Mouse (Mus musculus) testis, adult 2 months (tissue): ENCODE measurements around the gene Fbxo47. TPM values are rescaled to one million over a fixed set of nuclear protein-coding genes. Genes with fewer than 3 reads are reported as not detected.
A peak's percentile ranks its signal among the peaks of the same experiment; 100 is the strongest.

Source experiments
- H3K27ac ChIP-seq: fragments of 200-500 bp; 2 replicates; pipeline ENCODE4 v1.5.1; 2012; ENCODE audit warnings: low read depth, low read length; ENCODE audit not compliant: control insufficient read depth, insufficient read depth
- H3K27me3 ChIP-seq: fragments of 200-500 bp; 2 replicates; pipeline ENCODE4 v1.6.1; 2012; ENCODE audit warnings: mild to moderate bottlenecking, low read length, moderate library complexity; ENCODE audit not compliant: control insufficient read depth, insufficient read depth
- H3K36me3 ChIP-seq: fragments of 200-500 bp; 2 replicates; pipeline ENCODE4 v1.6.1; 2012; ENCODE audit warnings: mild to moderate bottlenecking, low read length; ENCODE audit not compliant: control insufficient read depth, insufficient read depth
- H3K4me1 ChIP-seq: fragments of 200-500 bp; 2 replicates; pipeline ENCODE4 v1.6.1; 2012; ENCODE audit warnings: low read length; ENCODE audit not compliant: control insufficient read depth, insufficient read depth
- H3K4me3 ChIP-seq: fragments of 200-500 bp; 2 replicates; pipeline ENCODE4 v1.5.1; 2012; ENCODE audit warnings: low read depth, mild to moderate bottlenecking, low read length, moderate library complexity, mixed read lengths; ENCODE audit not compliant: control insufficient read depth
- CTCF ChIP-seq: fragments of 200-500 bp; IDR thresholded peaks from 2 replicates; pipeline ENCODE4 v1.5.1; 2012; ENCODE audit warnings: low read depth, mild to moderate bottlenecking, inconsistent platforms, low read length, moderate library complexity; ENCODE audit not compliant: control insufficient read depth, insufficient read depth, insufficient replicate concordance
- POLR2A ChIP-seq: fragments of 200-500 bp; IDR thresholded peaks from 2 replicates; pipeline ENCODE4 v1.6.1; 2012; ENCODE audit warnings: low read depth, mild to moderate bottlenecking, inconsistent platforms, low read length, moderate library complexity; ENCODE audit not compliant: control insufficient read depth
- polyA plus RNA-seq: library from polyadenylated mRNA; depleted of rRNA; stranded (reverse); fragments of >200 nt; gene quantifications from 2 replicates; pipeline ENCODE4 v1.2.3, GENCODE M21; 2012

Fbxo47 gene
- polyA plus RNA-seq, 1 experiment, result 25.8 TPM

DNA sequence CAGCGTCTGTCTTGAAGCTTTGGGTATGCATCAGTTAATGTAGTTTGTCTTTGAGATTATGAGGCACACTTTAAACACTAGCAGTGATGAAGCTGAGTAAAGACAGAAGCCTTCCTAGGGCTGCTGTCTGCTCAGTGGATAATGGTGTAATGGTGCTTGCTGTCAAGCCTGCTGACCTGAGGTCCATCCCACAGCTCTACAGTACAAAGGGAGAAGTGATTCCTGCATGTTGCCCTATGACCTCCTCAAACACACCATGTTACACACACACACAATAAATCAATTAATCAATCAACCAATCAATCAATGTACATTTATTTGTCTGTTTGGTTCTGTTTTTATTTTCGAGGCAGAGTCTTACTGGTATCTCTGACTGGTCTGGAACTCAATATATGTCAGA is 21.8 kb downstream of the Fbxo47 start:
- no peaks in the 10 kb centered on the region for H3K4me1 ChIP-seq
- no peaks in the 10 kb centered on the region for H3K27me3 ChIP-seq
- H3K36me3 ChIP-seq, result no peaks in the 10 kb centered on the region; the same call in 1 of the 2 replicates
- no peak for TF ChIP-seq CTCF
- TF ChIP-seq POLR2A, result no peak
- no peak overlapping the region for H3K27ac ChIP-seq
- no peak overlapping the region for H3K4me3 ChIP-seq

DNA sequence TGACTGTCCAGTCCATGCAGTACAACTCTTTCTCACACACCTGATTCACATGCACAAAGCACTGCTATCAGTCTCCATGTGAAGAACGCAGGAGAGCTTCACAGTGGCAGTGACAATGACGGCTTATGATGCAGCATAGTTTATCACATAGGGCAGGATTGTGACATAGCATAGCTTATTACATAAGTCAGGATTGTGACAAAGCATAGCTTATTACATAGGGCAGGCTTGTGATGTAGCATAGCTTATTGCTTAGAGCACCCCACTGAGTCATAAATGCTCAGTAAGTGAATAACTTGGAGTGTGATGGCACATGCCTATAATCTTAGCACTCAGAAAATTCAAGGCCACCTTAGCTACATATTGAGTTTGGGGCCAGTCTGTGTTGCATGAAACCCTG is 28.5 kb downstream of the Fbxo47 start:
- Histone ChIP-seq H3K4me3 (peak overlapping the region; percentile 70), H3K4me1 (no peaks in the 10 kb centered on the region), H3K36me3 (no peaks in the 10 kb centered on the region), H3K27me3 (no peaks in the 10 kb centered on the region), H3K27ac (no peak overlapping the region)
- TF ChIP-seq POLR2A (no peak), CTCF (no peak)

DNA sequence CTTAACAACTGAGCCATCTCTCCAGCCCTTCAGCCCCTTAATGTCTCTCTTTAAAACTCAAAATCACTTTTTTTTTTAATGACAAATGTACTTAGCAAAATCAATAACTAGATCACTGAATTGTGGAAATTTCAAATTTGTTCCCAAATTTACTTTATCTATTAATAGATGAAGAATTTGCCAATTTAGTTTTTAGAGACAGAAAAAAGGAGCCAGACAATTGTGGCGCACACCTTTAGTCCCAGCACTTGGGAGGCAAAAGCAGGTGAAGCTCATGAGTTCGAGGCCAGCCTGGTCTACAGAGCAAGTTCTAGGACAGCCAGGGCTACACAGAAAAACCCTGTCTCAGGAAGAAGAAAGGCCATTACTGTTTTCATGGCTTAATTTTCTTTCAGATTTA is 32.4 kb downstream of the Fbxo47 start:
- H3K4me3 ChIP-seq, result no peak overlapping the region
- no peak overlapping the region for H3K27ac ChIP-seq
- H3K27me3 ChIP-seq, result no peaks in the 10 kb centered on the region
- H3K4me1 ChIP-seq, result no peaks in the 10 kb centered on the region
- H3K36me3 ChIP-seq, result no peaks in the 10 kb centered on the region
- TF ChIP-seq POLR2A (no peak), CTCF (no peak)

DNA sequence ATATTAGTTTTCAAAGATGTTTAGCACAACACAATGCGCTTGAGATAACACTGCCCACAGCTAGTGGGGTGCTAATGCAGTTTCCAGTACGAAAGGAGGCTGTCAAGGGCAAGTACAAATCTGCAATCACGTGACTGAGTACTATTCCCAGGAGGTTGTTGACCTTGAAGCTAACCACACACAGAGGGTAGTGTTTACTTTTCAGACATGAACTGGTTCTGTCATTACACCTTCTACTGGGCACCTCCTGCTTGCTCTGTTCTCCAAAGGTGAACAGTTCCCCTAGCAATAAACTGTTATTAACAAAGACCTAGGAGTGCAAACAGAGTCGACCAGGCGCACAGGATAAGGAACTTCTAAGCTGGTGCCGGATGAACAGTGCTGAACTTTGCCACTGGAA is 33.6 kb downstream of the Fbxo47 start:
- TF ChIP-seq CTCF (no peak), POLR2A (no peak)
- Histone ChIP-seq H3K27ac (no peak overlapping the region), H3K4me1 (no peaks in the 10 kb centered on the region), H3K4me3 (no peak overlapping the region), H3K36me3 (no peaks in the 10 kb centered on the region), H3K27me3 (no peaks in the 10 kb centered on the region)

DNA sequence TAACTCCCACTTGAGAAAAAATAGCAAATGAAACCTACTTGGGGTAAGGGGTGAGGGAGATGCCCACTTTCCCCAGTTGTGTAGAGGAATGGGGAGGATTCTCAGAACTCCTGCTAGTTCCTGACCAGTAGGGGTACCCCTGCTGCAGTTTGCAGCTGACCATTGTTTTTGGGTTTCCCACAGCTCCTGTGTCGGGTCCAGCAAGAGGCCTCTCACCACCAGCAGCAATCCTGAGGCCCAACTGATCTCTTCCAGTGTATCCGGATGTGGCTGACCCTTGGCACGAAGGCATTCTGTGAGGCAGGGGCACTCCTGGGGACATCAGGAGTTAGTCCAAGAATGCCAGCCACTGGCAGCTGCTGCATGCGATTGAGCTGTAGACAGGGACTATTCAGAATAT is 42.0 kb downstream of the Fbxo47 start:
- H3K36me3 ChIP-seq, result no peaks in the 10 kb centered on the region
- H3K27ac ChIP-seq, result no peak overlapping the region
- no peak overlapping the region for H3K4me3 ChIP-seq
- H3K27me3 ChIP-seq, result no peaks in the 10 kb centered on the region
- H3K4me1 ChIP-seq, result peaks cover 3% of the 10 kb centered on the region
- no peak for TF ChIP-seq POLR2A
- no peak for TF ChIP-seq CTCF

DNA sequence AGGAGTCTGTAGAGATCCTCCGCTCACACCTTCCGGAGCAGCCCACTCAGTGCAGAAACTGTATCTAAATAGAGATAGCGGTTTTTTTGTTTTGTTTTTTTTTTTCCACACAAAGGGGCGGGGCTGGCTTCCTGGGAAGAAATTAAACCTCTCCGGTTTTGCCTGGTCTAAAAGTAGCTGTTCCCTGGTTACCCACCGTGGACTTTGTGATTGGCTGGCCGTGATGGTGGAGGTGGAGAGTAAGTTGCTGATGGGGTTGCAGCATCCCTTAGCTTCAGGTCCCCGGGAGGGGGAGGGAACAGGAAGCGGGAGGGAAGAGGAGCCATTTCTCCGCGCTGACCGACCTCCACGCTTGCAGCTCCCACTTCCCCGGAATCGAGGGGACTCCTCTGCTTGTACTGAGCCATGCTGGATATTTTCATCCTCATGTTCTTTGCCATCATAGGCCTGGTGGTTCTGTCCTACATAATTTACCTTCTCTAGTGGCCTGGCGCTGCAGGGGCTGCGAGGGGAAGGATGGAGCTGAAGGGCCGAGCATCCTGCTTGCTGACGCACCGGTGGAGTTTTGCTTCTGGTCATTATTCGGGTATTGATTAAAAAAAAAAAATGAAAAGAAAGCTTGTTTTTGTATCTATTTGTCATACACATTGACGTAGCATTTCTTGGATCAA is 42.8 kb downstream of the Fbxo47 start:
- peaks cover 3% of the 10 kb centered on the region for H3K4me1 ChIP-seq
- H3K27ac ChIP-seq, result peak overlapping the region; percentile 36; the same call in 1 of the 2 replicates
- no peaks in the 10 kb centered on the region for H3K27me3 ChIP-seq
- TF ChIP-seq CTCF (no peak), POLR2A (peak; percentile 47; the same call in 1 of the 2 replicates)
- no peaks in the 10 kb centered on the region for H3K36me3 ChIP-seq
- peak overlapping the region; percentile 83 for H3K4me3 ChIP-seq

DNA sequence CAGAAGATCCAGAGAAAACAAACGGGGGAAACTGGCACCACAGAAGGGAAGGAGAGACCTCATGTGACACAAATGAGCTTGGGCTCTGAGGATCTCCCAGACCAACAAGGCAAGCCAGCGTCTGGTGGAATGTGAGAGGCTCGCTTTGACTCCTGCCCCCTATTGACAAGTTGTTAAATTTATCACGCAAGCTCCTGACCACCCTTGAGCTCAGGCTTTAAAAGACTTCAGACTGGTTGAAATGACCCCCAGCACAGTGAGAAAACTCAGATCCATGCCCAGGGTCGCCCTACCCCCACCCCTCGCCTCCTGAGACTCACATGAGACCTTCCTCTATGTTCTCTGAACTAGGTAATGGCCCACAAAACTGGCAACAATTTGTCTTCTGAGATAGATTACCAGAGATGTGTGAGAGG is 43.4 kb downstream of the Fbxo47 start, which contains the start of gene B230217C12Rik:
B230217C12Rik (plus strand) TSS at position 242 of the 416 bp plus-strand sequence.
- H3K27me3 ChIP-seq, result no peaks in the 10 kb centered on the region
- no peaks in the 10 kb centered on the region for H3K36me3 ChIP-seq
- H3K4me1 ChIP-seq, result peaks cover 3% of the 10 kb centered on the region
- TF ChIP-seq CTCF (no peak), POLR2A (no peak)
- H3K4me3 ChIP-seq, result peak within 1 kb of the TSS; percentile 83
- H3K27ac ChIP-seq, result peak within 1 kb of the TSS; percentile 40
